Mouse (Mus musculus) lung, adult 2 months (tissue): Measurements from ENCODE around the gene Lhx9. TPM values are rescaled to one million over a fixed set of nuclear protein-coding genes. Genes with fewer than 3 reads are reported as not detected.

ENCODE experiments used
- DNase-seq: peaks from one replicate; pipeline ENCODE4 v3.0.0; 2022
- H3K4me1 ChIP-seq: fragments of 200-500 bp; 2 replicates; pipeline ENCODE4 v1.6.1; 2011; ENCODE audit warnings: low read length; ENCODE audit not compliant: control insufficient read depth, insufficient read depth
- H3K4me3 ChIP-seq: fragments of 200-500 bp; replicated peaks from 2 replicates; pipeline ENCODE3; 2011; ENCODE audit warnings: low read depth, mild to moderate bottlenecking, control low read depth, low read length; ENCODE audit errors: extremely low read depth
- CTCF ChIP-seq: fragments of 200-500 bp; IDR thresholded peaks from 2 replicates; pipeline ENCODE4 v1.5.1; 2011; ENCODE audit warnings: mild to moderate bottlenecking, low read length, control low read depth; ENCODE audit not compliant: insufficient read depth
- POLR2A ChIP-seq: fragments of 200-500 bp; IDR thresholded peaks from 2 replicates; pipeline ENCODE4 v1.6.1; 2011; ENCODE audit warnings: low read depth, mild to moderate bottlenecking, control low read depth, low read length, borderline replicate concordance; ENCODE audit errors: extremely low read depth
- WGBS: fragments of 180-500 bp; shearing (Covaris S2); methylation state at CpG from one replicate; pipeline ENCODE4 v1.1.7; 2018; 5-methylcytosine and 5-hydroxymethylcytosine counted together
- polyA plus RNA-seq: library from polyadenylated mRNA; depleted of rRNA; stranded (reverse); fragments of >200 nt; gene quantifications from 2 replicates; pipeline ENCODE4 v1.2.3, GENCODE M21; 2012; rRNA removed

Lhx9 gene
- polyA plus RNA-seq, 1 experiment = not detected

DNA sequence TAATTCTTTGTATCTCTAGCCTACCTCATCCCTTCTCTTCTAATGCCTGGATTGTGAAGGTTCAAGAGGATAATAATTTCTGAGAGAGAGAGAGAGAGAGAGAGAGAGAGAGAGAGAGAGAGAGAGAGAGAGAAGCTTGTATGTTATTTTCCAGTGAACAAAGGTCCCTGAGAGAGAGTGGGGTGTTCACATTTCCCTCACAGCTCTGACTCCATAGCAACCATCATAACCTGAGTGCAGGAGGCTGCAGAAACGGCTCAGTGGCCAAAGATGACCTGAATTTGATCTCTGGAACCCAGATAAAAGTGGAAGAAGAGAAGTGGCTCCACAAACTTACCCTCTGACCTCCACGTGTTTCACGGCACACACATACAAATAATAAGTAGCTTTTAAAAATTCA, 46.6 kb downstream of the Lhx9 start:
- no peak for DNase-seq
- no peaks in the 10 kb centered on the region for H3K4me1 ChIP-seq
- WGBS = 37% methylated on average over 3 of the region's 3 CpGs

GRCm38 (mm10) chr1:138801296-138801695, 47.1 kb downstream of the Lhx9 start:
- WGBS = 48% methylated on average over 3 of the region's 3 CpGs
- H3K4me3 ChIP-seq = no peak overlapping the region

More for the DNA sequence above, 46.6 kb downstream of the Lhx9 start:
- no peak overlapping the region for H3K4me3 ChIP-seq
- TF ChIP-seq CTCF = no peak
- TF ChIP-seq POLR2A = no peak

DNA sequence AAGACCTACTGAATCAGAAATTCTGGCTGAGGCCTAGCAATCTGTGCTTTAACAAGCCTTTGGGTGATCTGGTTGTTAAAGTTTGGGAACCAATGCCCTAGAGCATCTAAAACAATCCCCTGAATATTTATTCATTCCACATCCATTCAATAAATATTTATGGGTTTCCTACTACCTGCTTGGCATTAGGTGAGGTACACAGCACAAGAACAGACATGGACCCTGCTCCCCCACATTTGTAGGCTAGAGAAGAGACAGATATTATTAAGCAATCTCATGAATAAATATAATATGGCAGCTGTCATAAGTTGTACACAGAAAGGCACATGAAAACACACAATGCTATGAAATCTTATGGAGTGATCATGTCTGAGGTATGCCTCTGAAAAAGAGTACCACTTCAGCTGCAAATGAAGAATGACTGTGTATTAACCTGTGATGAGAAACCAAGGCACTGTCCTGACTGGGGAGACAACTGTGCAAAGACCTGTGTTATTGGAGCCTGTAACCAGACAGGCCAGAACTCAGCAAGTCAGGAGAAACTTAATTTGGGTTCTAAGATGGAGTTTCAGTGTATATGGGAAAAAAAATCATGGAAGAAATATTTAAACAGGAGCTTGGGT, 48.6 kb downstream of the Lhx9 start:
- Histone ChIP-seq H3K4me3 (no peak overlapping the region), H3K4me1 (no peaks in the 10 kb centered on the region)
- DNase-seq = no peak
- TF ChIP-seq CTCF = no peak
- TF ChIP-seq POLR2A = no peak

More at GRCm38 (mm10) chr1:138801296-138801695, 47.1 kb downstream of the Lhx9 start:
- no peak for DNase-seq
- H3K4me1 ChIP-seq = no peaks in the 10 kb centered on the region
- no peak for TF ChIP-seq POLR2A
- no peak for TF ChIP-seq CTCF

- Histone ChIP-seq H3K4me3 (no peak overlapping the region), H3K4me1 (no peaks in the 10 kb centered on the region)
- TF ChIP-seq CTCF (no peak), POLR2A (no peak)
- 76% methylated on average over 5 of the region's 5 CpGs for WGBS
- DNase-seq = no peak
Measured at GRCm38 (mm10) chr1:138798110-138798509, 50.3 kb downstream of the Lhx9 start.

- 61% methylated on average over 10 of the region's 10 CpGs for WGBS
Measured at GRCm38 (mm10) chr1:138785856-138786255, 62.5 kb downstream of the Lhx9 start.

GRCm38 (mm10) chr1:138784019-138784418, 64.4 kb downstream of the Lhx9 start:
- WGBS = 70% methylated on average over 5 of the region's 5 CpGs
- Histone ChIP-seq H3K4me1 (no peaks in the 10 kb centered on the region), H3K4me3 (no peak overlapping the region)
- no peak for DNase-seq
- no peak for TF ChIP-seq POLR2A
- TF ChIP-seq CTCF = no peak

More at GRCm38 (mm10) chr1:138785856-138786255, 62.5 kb downstream of the Lhx9 start:
- no peak for DNase-seq
- H3K4me1 ChIP-seq = no peaks in the 10 kb centered on the region
- no peak overlapping the region for H3K4me3 ChIP-seq
- TF ChIP-seq CTCF = no peak
- no peak for TF ChIP-seq POLR2A

Other genes with a start within 250 kb of the Lhx9 start
- gene Nek7, start 228.4 kb downstream of the Lhx9 start, polyA plus RNA-seq = 13.6 and 17.3 TPM in 2 replicates
- gene 2310009B15Rik, start 8.3 kb upstream of the Lhx9 start, polyA plus RNA-seq = 20.2 and 20.6 TPM in 2 replicates
- gene Dennd1b, start 114.9 kb upstream of the Lhx9 start, polyA plus RNA-seq = 4.7 and 7.3 TPM in 2 replicates